Comparison of ENCODE assay signal across 8 mouse cellular contexts in the genomic region with DNA sequence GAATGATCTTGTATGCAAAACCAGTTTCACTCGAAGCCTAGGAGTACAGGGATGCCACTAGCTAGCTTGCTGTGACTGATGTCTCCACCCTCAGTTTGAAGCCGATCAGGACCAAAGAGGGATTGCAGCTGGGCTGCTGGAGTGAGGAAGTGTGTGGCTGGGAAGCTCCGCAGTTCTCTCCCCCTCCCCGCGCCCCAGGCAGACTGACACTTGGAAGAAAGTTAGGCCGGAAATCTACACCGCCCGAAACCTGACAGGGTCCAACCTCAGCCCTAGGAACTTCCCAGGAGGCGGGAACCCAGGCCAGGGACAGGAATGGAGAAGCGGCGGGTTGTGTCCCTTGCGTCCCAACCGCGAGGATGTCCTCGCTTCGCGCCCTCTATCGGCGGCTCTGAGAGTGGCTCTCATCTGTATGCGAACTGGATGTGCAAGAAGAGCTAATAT. TPM values are rescaled to one million over a fixed set of nuclear protein-coding genes. Genes with fewer than 3 reads are reported as not detected.
A peak's percentile ranks its signal among the peaks of the same experiment; 100 is the strongest.
DNase-seq lines count a peak whose midpoint lies in the region; ATAC-seq and TF ChIP-seq lines count a peak whose summit lies in the region.

No protein-coding gene starts in this region.

- no peaks in the 10 kb centered on the region; the same call in 1 of the 2 replicates for H3K27me3 ChIP-seq in ES-Bruce4 (ENCODE audit: control insufficient read depth, insufficient read depth, low read length, poor library complexity, severe bottlenecking)
- H3K27me3 ChIP-seq in hindbrain, embryonic 11.5 days (ENCODE audit: control insufficient read depth, insufficient read depth, low read length) = no peaks in the 10 kb centered on the region
- no peaks in the 10 kb centered on the region; the same call in 1 of the 2 replicates for H3K27me3 ChIP-seq in lung, embryonic 15.5 days

- ATAC-seq in hindbrain, embryonic 11.5 days (ENCODE audit: low FRiP score) = peak; percentile 76
- peak; percentile 79 for ATAC-seq in lung, embryonic 15.5 days (ENCODE audit: borderline replicate concordance, extremely low read depth, low FRiP score, low TSS enrichment)

- no peak overlapping the region for H3K27ac ChIP-seq in ES-Bruce4 (ENCODE audit: insufficient read depth, low read length)
- no peak overlapping the region for H3K27ac ChIP-seq in hindbrain, embryonic 11.5 days (ENCODE audit: low read depth, low read length)
- H3K27ac ChIP-seq in lung, embryonic 15.5 days = no peak overlapping the region
- H3K27ac ChIP-seq in olfactory bulb, adult 2 months (ENCODE audit: insufficient read depth, low read depth, low read length) = no peak overlapping the region

- peak; percentile 81 for TF ChIP-seq CTCF in ES-Bruce4 (IDR thresholded peaks at IDR 0.05; ENCODE audit: low read depth, low read length)
- peak; percentile 74 for TF ChIP-seq CTCF in olfactory bulb, adult 2 months (IDR thresholded peaks at IDR 0.05; ENCODE audit: insufficient read depth, low read depth, low read length)

- no peak for TF ChIP-seq EP300 in ES-Bruce4 (IDR thresholded peaks at IDR 0.05; ENCODE audit: insufficient read depth, low read depth, low read length)

- TF ChIP-seq POLR2A in ES-Bruce4 (IDR thresholded peaks at IDR 0.05; ENCODE audit: insufficient read depth, low read length) = no peak
- no peak for TF ChIP-seq POLR2A in olfactory bulb, adult 2 months (IDR thresholded peaks at IDR 0.05; ENCODE audit: insufficient read depth, low read depth, low read length)

- H3K4me3 ChIP-seq in ES-Bruce4 (ENCODE audit: low read depth, low read length) = peak overlapping the region; percentile 53
- peak overlapping the region; percentile 30 for H3K4me3 ChIP-seq in hindbrain, embryonic 11.5 days (ENCODE audit: low read depth, low read length)
- peak overlapping the region; percentile 37 for H3K4me3 ChIP-seq in lung, embryonic 15.5 days
- H3K4me3 ChIP-seq in olfactory bulb, adult 2 months (ENCODE audit: insufficient read depth, low read depth, low read length) = peak overlapping the region; percentile 26

- no peaks in the 10 kb centered on the region for H3K9me3 ChIP-seq in ES-Bruce4 (replicated peaks; ENCODE audit: control insufficient read depth, insufficient read depth, low read length, poor library complexity, severe bottlenecking)
- H3K9me3 ChIP-seq in hindbrain, embryonic 11.5 days (ENCODE audit: control insufficient read depth, low read length) = no peaks in the 10 kb centered on the region
- H3K9me3 ChIP-seq in lung, embryonic 15.5 days = no peaks in the 10 kb centered on the region

- no peaks in the 10 kb centered on the region for H3K36me3 ChIP-seq in ES-Bruce4 (ENCODE audit: control insufficient read depth, insufficient read depth, low read length, poor library complexity, severe bottlenecking)
- no peaks in the 10 kb centered on the region for H3K36me3 ChIP-seq in hindbrain, embryonic 11.5 days (ENCODE audit: control insufficient read depth, insufficient read depth, low read length)
- H3K36me3 ChIP-seq in lung, embryonic 15.5 days = no peaks in the 10 kb centered on the region

- no peak overlapping the region for H3K9ac ChIP-seq in ES-Bruce4 (ENCODE audit: low read depth, poor library complexity, severe bottlenecking)
- H3K9ac ChIP-seq in hindbrain, embryonic 11.5 days (ENCODE audit: low read depth, low read length) = peak overlapping the region; percentile 55; the same call in 1 of the 2 replicates
- no peak overlapping the region for H3K9ac ChIP-seq in lung, embryonic 15.5 days

- 4% methylated on average over 20 of the region's 20 CpGs for WGBS in hindbrain, embryonic 11.5 days
- WGBS in lung, embryonic 15.5 days = 1% methylated on average over 20 of the region's 20 CpGs
- WGBS in olfactory bulb, adult 2 months = 2% methylated on average over 20 of the region's 20 CpGs

- peak; percentile 16 for DNase-seq in cerebellum, adult 9-11 months
- DNase-seq in frontal cortex, postnatal 14 days (ENCODE audit: low spot score in 2 of 2) = peak; percentile 10 to 71
- peak; percentile 91 for DNase-seq in hindbrain, embryonic 11.5 days (ENCODE audit: low spot score)
- peak; percentile 34 for DNase-seq in layer of hippocampus, adult 9-11 months
- peak; percentile 66 for DNase-seq in testis, postnatal 14 days (ENCODE audit: low spot score)

- no peaks in the 10 kb centered on the region for H3K4me1 ChIP-seq in ES-Bruce4 (ENCODE audit: control insufficient read depth, insufficient read depth, low read length)
- no peaks in the 10 kb centered on the region for H3K4me1 ChIP-seq in hindbrain, embryonic 11.5 days (replicated peaks; ENCODE audit: control insufficient read depth, insufficient read depth, low read length)
- no peaks in the 10 kb centered on the region for H3K4me1 ChIP-seq in lung, embryonic 15.5 days
- H3K4me1 ChIP-seq in olfactory bulb, adult 2 months (ENCODE audit: control insufficient read depth, insufficient read depth, low read length) = peaks cover 4% of the 10 kb centered on the region; the same call in 1 of the 2 replicates

- H3K4me2 ChIP-seq in hindbrain, embryonic 11.5 days (replicated peaks; ENCODE audit: low read depth, low read length) = peak overlapping the region; percentile 68
- H3K4me2 ChIP-seq in lung, embryonic 15.5 days = peak overlapping the region; percentile 70

RNA-seq across cellular contexts. Expression of gene Il12b, which starts 1.1 kb away (rescaled TPM):
- not detected in 2 replicates for polyA plus RNA-seq in ES-Bruce4 (2011; ENCODE audit: insufficient read depth, insufficient read length, low read depth, missing spikeins)
- polyA plus RNA-seq in hindbrain, embryonic 11.5 days (2014; fragmentation: Nextera tagmentation; extraction: Ambion mirVana) = not detected in 2 replicates
- not detected in 2 replicates for polyA plus RNA-seq in lung, embryonic 15.5 days (2015; fragmentation: Nextera tagmentation; extraction: Ambion mirVana)
- not detected in 2 replicates for polyA plus RNA-seq in olfactory bulb, adult 2 months (2012; ENCODE audit: insufficient read depth, insufficient read length, low replicate concordance, missing spikeins)

Comparison
In these comparisons a context has a peak if more than half of its experiments do, and no peak if none do; other contexts are left out.
1. DNase-seq: peak in every context shown above with its lines; median percentile 91 in hindbrain, embryonic 11.5 days; 66 in testis, postnatal 14 days; 40 in frontal cortex, postnatal 14 days; 34 in layer of hippocampus, adult 9-11 months; 16 in cerebellum, adult 9-11 months.